Mouse (Mus musculus) hindbrain, embryonic 15.5 days (tissue): ENCODE data around the gene Terb1. TPM values are rescaled to one million over a fixed set of nuclear protein-coding genes. Genes with fewer than 3 reads are reported as not detected.

Experiments used
- ATAC-seq: fragments of 200-750 bp; cut with Nextera tagmentation; 2 replicates; pipeline ENCODE4 v1.8.0; 2017; ENCODE audit warnings: low read depth, moderate number of reproducible peaks, moderate TSS enrichment; ENCODE audit not compliant: low FRiP score
- H3K27ac ChIP-seq: fragments of 300-500 bp; sonication (generic); replicated peaks from 2 replicates; pipeline ENCODE4 v1.5.1; 2015; ENCODE audit warnings: mild to moderate bottlenecking, inconsistent platforms
- H3K27me3 ChIP-seq: fragments of 300-500 bp; sonication (generic); 2 replicates; pipeline ENCODE4 v1.6.1; 2015; ENCODE audit warnings: control low read depth, inconsistent platforms
- H3K36me3 ChIP-seq: fragments of 300-500 bp; sonication (generic); 2 replicates; pipeline ENCODE4 v1.6.1; 2015; ENCODE audit warnings: control low read depth, inconsistent platforms
- H3K4me1 ChIP-seq: fragments of 300-500 bp; sonication (generic); replicated peaks from 2 replicates; pipeline ENCODE4 v1.6.1; 2015; ENCODE audit warnings: control low read depth, inconsistent platforms
- H3K4me2 ChIP-seq: fragments of 300-500 bp; sonication (generic); 2 replicates; pipeline ENCODE4 v1.6.1; 2015; ENCODE audit warnings: moderate library complexity, mild to moderate bottlenecking, inconsistent platforms
- H3K4me3 ChIP-seq: fragments of 300-500 bp; sonication (generic); 2 replicates; pipeline ENCODE4 v1.5.1; 2015; ENCODE audit warnings: mild to moderate bottlenecking, inconsistent platforms
- H3K9ac ChIP-seq: fragments of 300-500 bp; sonication (generic); 2 replicates; pipeline ENCODE4 v1.6.1; 2015; ENCODE audit warnings: inconsistent platforms
- H3K9me3 ChIP-seq: fragments of 300-500 bp; sonication (generic); 2 replicates; pipeline ENCODE4 v1.6.1; 2016; ENCODE audit warnings: control low read depth, inconsistent platforms
- WGBS: fragments of 180-500 bp; shearing (Covaris S2); methylation state at CpG from one replicate; pipeline ENCODE4 v1.1.7; 2015; 5-methylcytosine and 5-hydroxymethylcytosine counted together
- polyA plus RNA-seq: library from polyadenylated mRNA; unstranded; fragments of >200 nt; fragmentation: Nextera tagmentation; extraction: Ambion mirVana; gene quantifications from 2 replicates; pipeline ENCODE4 v1.2.1, GENCODE M21; 2015

Gene Terb1
- polyA plus RNA-seq, 1 experiment from 2014 or later: 0.65 TPM

GRCm38 (mm10) chr8:104535378-104535777 is 25.7 kb upstream of the Terb1 start:
- peak overlapping the region; percentile 82 for H3K4me3 ChIP-seq
- peak overlapping the region; percentile 95 for H3K9ac ChIP-seq
- WGBS: 49% methylated on average over 7 of the region's 7 CpGs

GRCm38 (mm10) chr8:104534779-104535141 is 25.1 kb upstream of the Terb1 start:
- H3K9me3 ChIP-seq: no peaks in the 10 kb centered on the region

More at GRCm38 (mm10) chr8:104535378-104535777, 25.7 kb upstream of the Terb1 start:
- H3K4me1 ChIP-seq: peaks cover 26% of the 10 kb centered on the region
- ATAC-seq: 0 out of 2 replicates have a peak, but pooled peaks have one; percentile 14
- no peaks in the 10 kb centered on the region for H3K9me3 ChIP-seq
- H3K27me3 ChIP-seq: peaks cover 25% of the 10 kb centered on the region
- H3K36me3 ChIP-seq: no peaks in the 10 kb centered on the region
- H3K4me2 ChIP-seq: peak overlapping the region; percentile 83
- H3K27ac ChIP-seq: no peak overlapping the region

GRCm38 (mm10) chr8:104533971-104534778 is 24.5 kb upstream of the Terb1 start, which contains the start of the genes Nae1 and Car7:
TSS of gene Nae1 (minus strand) at chr8:104534637.
TSS of gene Car7 (plus strand) at chr8:104534689.
- H3K27me3 ChIP-seq: peaks cover 13% of the 10 kb centered on the region
- ATAC-seq: peak; percentile 96
- H3K4me2 ChIP-seq: peak within 1 kb of the TSS; percentile 83
- peaks cover 25% of the 10 kb centered on the region for H3K4me1 ChIP-seq
- peak within 1 kb of the TSS; percentile 95 for H3K9ac ChIP-seq
- H3K4me3 ChIP-seq: peak within 1 kb of the TSS; percentile 82
- H3K27ac ChIP-seq: peak within 1 kb of the TSS; percentile 87
- under 1% methylated on average over 68 of the region's 70 CpGs for WGBS
- H3K9me3 ChIP-seq: no peaks in the 10 kb centered on the region
- peaks cover 7% of the 10 kb centered on the region; the same call in 1 of the 2 replicates for H3K36me3 ChIP-seq

More at GRCm38 (mm10) chr8:104534779-104535141, 25.1 kb upstream of the Terb1 start:
- H3K27me3 ChIP-seq: peaks cover 19% of the 10 kb centered on the region
- peak overlapping the region; percentile 87; the same call in 1 of the 2 replicates for H3K27ac ChIP-seq
- H3K4me3 ChIP-seq: peak overlapping the region; percentile 82
- H3K4me1 ChIP-seq: peaks cover 25% of the 10 kb centered on the region
- peak overlapping the region; percentile 83 for H3K4me2 ChIP-seq
- H3K36me3 ChIP-seq: peaks cover 3% of the 10 kb centered on the region; the same call in 1 of the 2 replicates
- peak overlapping the region; percentile 95 for H3K9ac ChIP-seq
- ATAC-seq: peak; percentile 79
- 7% methylated on average over 9 of the region's 9 CpGs for WGBS

GRCm38 (mm10) chr8:104533551-104533950 is 23.8 kb upstream of the Terb1 start:
- Histone ChIP-seq H3K4me1 (peaks cover 25% of the 10 kb centered on the region), H3K4me2 (peak overlapping the region; percentile 83), H3K27me3 (peaks cover 8% of the 10 kb centered on the region), H3K27ac (peak overlapping the region; percentile 87; the same call in 1 of the 2 replicates), H3K9ac (peak overlapping the region; percentile 95), H3K4me3 (peak overlapping the region; percentile 82), H3K36me3 (peaks cover 8% of the 10 kb centered on the region; the same call in 1 of the 2 replicates), H3K9me3 (no peaks in the 10 kb centered on the region)
- 22% methylated on average over 7 of the region's 7 CpGs for WGBS
- ATAC-seq: no peak; the same call in 1 of the 2 replicates

- peaks cover 24% of the 10 kb centered on the region; the same call in 1 of the 2 replicates for H3K36me3 ChIP-seq
- ATAC-seq: no peak
- H3K27ac ChIP-seq: no peak overlapping the region
- no peak overlapping the region for H3K4me2 ChIP-seq
- peaks cover 15% of the 10 kb centered on the region for H3K4me1 ChIP-seq
- no peaks in the 10 kb centered on the region for H3K27me3 ChIP-seq
- H3K4me3 ChIP-seq: no peak overlapping the region
- no peaks in the 10 kb centered on the region for H3K9me3 ChIP-seq
- 86% methylated on average over 6 of the region's 6 CpGs for WGBS
- no peak overlapping the region for H3K9ac ChIP-seq
Observed at GRCm38 (mm10) chr8:104529671-104530070, 20.0 kb upstream of the Terb1 start.

GRCm38 (mm10) chr8:104517872-104518271 is 8.2 kb upstream of the Terb1 start:
- no peaks in the 10 kb centered on the region for H3K27me3 ChIP-seq
- WGBS: 91% methylated on average over 5 of the region's 5 CpGs
- H3K36me3 ChIP-seq: peaks cover 52% of the 10 kb centered on the region
- no peak overlapping the region for H3K27ac ChIP-seq
- H3K4me3 ChIP-seq: no peak overlapping the region
- H3K9ac ChIP-seq: no peak overlapping the region
- H3K4me1 ChIP-seq: no peaks in the 10 kb centered on the region
- H3K9me3 ChIP-seq: no peaks in the 10 kb centered on the region
- no peak overlapping the region for H3K4me2 ChIP-seq
- ATAC-seq: no peak

- H3K4me3 ChIP-seq: peak overlapping the region; percentile 62
- ATAC-seq: no peak
- peak overlapping the region; percentile 98 for H3K4me2 ChIP-seq
- no peak overlapping the region for H3K9ac ChIP-seq
- peaks cover 14% of the 10 kb centered on the region for H3K36me3 ChIP-seq
- H3K27me3 ChIP-seq: no peaks in the 10 kb centered on the region
- H3K27ac ChIP-seq: no peak overlapping the region
- 81% methylated on average over 3 of the region's 3 CpGs for WGBS
- peaks cover 11% of the 10 kb centered on the region for H3K4me1 ChIP-seq
- H3K9me3 ChIP-seq: no peaks in the 10 kb centered on the region
Observed at GRCm38 (mm10) chr8:104510134-104510533, 424 bp upstream of the Terb1 start.

GRCm38 (mm10) chr8:104479091-104479490 is 30.6 kb downstream of the Terb1 start:
- Histone ChIP-seq H3K4me2 (no peak overlapping the region), H3K36me3 (no peaks in the 10 kb centered on the region), H3K4me1 (no peaks in the 10 kb centered on the region), H3K9me3 (no peaks in the 10 kb centered on the region), H3K27ac (no peak overlapping the region), H3K27me3 (no peaks in the 10 kb centered on the region), H3K4me3 (no peak overlapping the region), H3K9ac (no peak overlapping the region)
- no peak for ATAC-seq
- 78% methylated on average over 1 of the region's 1 CpGs for WGBS

- no peak for ATAC-seq
- Histone ChIP-seq H3K4me2 (no peak overlapping the region), H3K27me3 (no peaks in the 10 kb centered on the region), H3K36me3 (no peaks in the 10 kb centered on the region), H3K9ac (no peak overlapping the region), H3K4me1 (no peaks in the 10 kb centered on the region), H3K27ac (no peak overlapping the region), H3K9me3 (no peaks in the 10 kb centered on the region), H3K4me3 (no peak overlapping the region)
- 90% methylated on average over 3 of the region's 3 CpGs for WGBS
Observed at GRCm38 (mm10) chr8:104472465-104472864, 37.2 kb downstream of the Terb1 start.

- Histone ChIP-seq H3K4me2 (no peak overlapping the region), H3K4me1 (no peaks in the 10 kb centered on the region), H3K27me3 (no peaks in the 10 kb centered on the region), H3K9ac (no peak overlapping the region), H3K36me3 (no peaks in the 10 kb centered on the region), H3K4me3 (no peak overlapping the region), H3K27ac (no peak overlapping the region), H3K9me3 (no peaks in the 10 kb centered on the region)
- no peak for ATAC-seq
- 78% methylated on average over 2 of the region's 2 CpGs for WGBS
Observed at GRCm38 (mm10) chr8:104467463-104467862, 42.2 kb downstream of the Terb1 start.

- Histone ChIP-seq H3K4me3 (no peak overlapping the region), H3K4me1 (no peaks in the 10 kb centered on the region), H3K36me3 (no peaks in the 10 kb centered on the region), H3K9ac (no peak overlapping the region), H3K27me3 (no peaks in the 10 kb centered on the region), H3K9me3 (no peaks in the 10 kb centered on the region), H3K4me2 (no peak overlapping the region), H3K27ac (no peak overlapping the region)
- 82% methylated on average over 3 of the region's 3 CpGs for WGBS
- ATAC-seq: no peak
Observed at GRCm38 (mm10) chr8:104452177-104452576, 57.5 kb downstream of the Terb1 start.

- 75% methylated on average over 3 of the region's 3 CpGs for WGBS
- no peaks in the 10 kb centered on the region for H3K9me3 ChIP-seq
- no peak overlapping the region for H3K27ac ChIP-seq
- no peak for ATAC-seq
- H3K27me3 ChIP-seq: no peaks in the 10 kb centered on the region
- H3K36me3 ChIP-seq: no peaks in the 10 kb centered on the region
- H3K9ac ChIP-seq: no peak overlapping the region
- H3K4me3 ChIP-seq: no peak overlapping the region
- no peak overlapping the region for H3K4me2 ChIP-seq
- H3K4me1 ChIP-seq: no peaks in the 10 kb centered on the region
Observed at GRCm38 (mm10) chr8:104448796-104449195, 60.9 kb downstream of the Terb1 start.
